Mouse (Mus musculus): ENCODE measurements around the gene Olfm2. TPM values are rescaled to one million over a fixed set of nuclear protein-coding genes. Genes with fewer than 3 reads are reported as not detected.

Gene Olfm2
- polyA plus RNA-seq, 1 experiment: not detected

GRCm38 (mm10) chr9:20762197-20762961 is 16.2 kb upstream of the Olfm2 start:
- Histone ChIP-seq H3K36me3 (ENCODE audit: control insufficient read depth) (no peaks in the 10 kb centered on the region), H3K4me3 (replicated peaks) (no peak overlapping the region), H3K9me3 (ENCODE audit: control insufficient read depth, low read length) (no peaks in the 10 kb centered on the region), H3K27me3 (ENCODE audit: control insufficient read depth) (peaks cover 35% of the 10 kb centered on the region), H3K4me1 (ENCODE audit: control insufficient read depth) (peaks cover 19% of the 10 kb centered on the region)
- TF ChIP-seq GATA1 (IDR thresholded peaks at IDR 0.05; ENCODE audit: low read length) (no peak), TAL1 (IDR thresholded peaks at IDR 0.05; ENCODE audit: low read length) (no peak)

DNA sequence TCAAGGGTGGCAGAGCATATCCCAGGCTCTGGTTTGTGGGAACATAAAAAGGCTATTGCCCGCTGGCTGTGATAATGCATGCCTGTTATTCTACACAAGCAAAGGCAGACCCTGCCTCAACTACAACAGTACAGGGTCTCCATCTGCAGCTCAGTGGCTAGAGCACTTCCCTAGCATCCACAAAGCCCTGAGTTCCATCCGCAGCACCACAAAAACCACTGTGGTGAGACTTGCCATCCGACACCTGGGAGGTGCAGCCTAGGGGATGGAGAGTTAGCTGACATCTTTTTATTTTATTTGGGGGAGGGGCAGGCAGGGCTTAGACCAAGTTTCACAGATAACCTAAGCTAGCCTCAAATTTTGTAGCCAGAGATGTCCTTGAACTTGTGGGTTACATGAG is 15.2 kb upstream of the Olfm2 start:
- TF ChIP-seq TAL1 (IDR thresholded peaks at IDR 0.05; ENCODE audit: low read length) (no peak), GATA1 (IDR thresholded peaks at IDR 0.05; ENCODE audit: low read length) (no peak)
- no peak overlapping the region for H3K4me3 ChIP-seq (replicated peaks)
- peaks cover 29% of the 10 kb centered on the region for H3K4me1 ChIP-seq (ENCODE audit: control insufficient read depth)
- peaks cover 33% of the 10 kb centered on the region for H3K27me3 ChIP-seq (ENCODE audit: control insufficient read depth)
- H3K36me3 ChIP-seq (ENCODE audit: control insufficient read depth): no peaks in the 10 kb centered on the region
- H3K9me3 ChIP-seq (ENCODE audit: control insufficient read depth, low read length): no peaks in the 10 kb centered on the region

- peaks cover 33% of the 10 kb centered on the region for H3K27me3 ChIP-seq (ENCODE audit: control insufficient read depth)
- H3K36me3 ChIP-seq (ENCODE audit: control insufficient read depth): no peaks in the 10 kb centered on the region
- H3K4me1 ChIP-seq (ENCODE audit: control insufficient read depth): peaks cover 35% of the 10 kb centered on the region
- H3K4me3 ChIP-seq (replicated peaks): no peak overlapping the region
- no peaks in the 10 kb centered on the region for H3K9me3 ChIP-seq (ENCODE audit: control insufficient read depth, low read length)
- TF ChIP-seq TAL1 (IDR thresholded peaks at IDR 0.05; ENCODE audit: low read length) (no peak), GATA1 (IDR thresholded peaks at IDR 0.05; ENCODE audit: low read length) (no peak)
These were observed 14.7 kb upstream of the Olfm2 start for GRCm38 (mm10) chr9:20760813-20761212.

DNA sequence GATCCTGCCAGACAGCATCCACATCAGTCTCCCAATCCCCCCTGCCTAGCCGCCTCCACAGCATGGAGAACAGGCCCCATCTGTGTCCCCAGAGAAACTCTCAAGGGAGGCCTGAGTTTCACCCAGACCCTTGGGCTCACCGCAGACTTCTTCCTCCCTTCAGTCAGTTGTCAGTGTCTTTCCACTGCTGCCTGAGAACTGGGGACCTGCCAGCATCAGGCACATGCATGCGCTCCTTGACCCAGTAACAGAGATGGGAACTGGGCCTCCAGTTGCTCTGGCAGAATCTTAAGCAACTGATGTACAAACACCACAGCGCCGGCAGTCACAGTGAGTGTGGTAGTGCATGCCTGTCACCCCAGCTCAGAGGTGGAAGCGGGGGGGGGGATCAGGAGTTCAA is 12.7 kb upstream of the Olfm2 start:
- Histone ChIP-seq H3K36me3 (ENCODE audit: control insufficient read depth) (no peaks in the 10 kb centered on the region), H3K27me3 (ENCODE audit: control insufficient read depth) (peaks cover 33% of the 10 kb centered on the region), H3K9me3 (ENCODE audit: control insufficient read depth, low read length) (no peaks in the 10 kb centered on the region), H3K4me3 (replicated peaks) (no peak overlapping the region), H3K4me1 (ENCODE audit: control insufficient read depth) (peaks cover 45% of the 10 kb centered on the region)
- no peak for TF ChIP-seq GATA1 (IDR thresholded peaks at IDR 0.05; ENCODE audit: low read length)
- no peak for TF ChIP-seq TAL1 (IDR thresholded peaks at IDR 0.05; ENCODE audit: low read length)

GRCm38 (mm10) chr9:20758243-20758642 is 12.1 kb upstream of the Olfm2 start:
- H3K9me3 ChIP-seq (ENCODE audit: control insufficient read depth, low read length): no peaks in the 10 kb centered on the region
- no peak overlapping the region for H3K4me3 ChIP-seq (replicated peaks)
- peaks cover 45% of the 10 kb centered on the region for H3K4me1 ChIP-seq (ENCODE audit: control insufficient read depth)
- H3K36me3 ChIP-seq (ENCODE audit: control insufficient read depth): no peaks in the 10 kb centered on the region
- H3K27me3 ChIP-seq (ENCODE audit: control insufficient read depth): peaks cover 33% of the 10 kb centered on the region
- TF ChIP-seq TAL1 (IDR thresholded peaks at IDR 0.05; ENCODE audit: low read length): no peak
- TF ChIP-seq GATA1 (IDR thresholded peaks at IDR 0.05; ENCODE audit: low read length): no peak

GRCm38 (mm10) chr9:20757087-20757955 is 11.2 kb upstream of the Olfm2 start:
- Histone ChIP-seq H3K36me3 (ENCODE audit: control insufficient read depth) (no peaks in the 10 kb centered on the region), H3K4me3 (replicated peaks) (no peak overlapping the region), H3K27me3 (ENCODE audit: control insufficient read depth) (peaks cover 31% of the 10 kb centered on the region), H3K9me3 (ENCODE audit: control insufficient read depth, low read length) (no peaks in the 10 kb centered on the region), H3K4me1 (ENCODE audit: control insufficient read depth) (peaks cover 45% of the 10 kb centered on the region)
- TF ChIP-seq TAL1 (IDR thresholded peaks at IDR 0.05; ENCODE audit: low read length) (0 out of 3 replicates have a peak, but pooled peaks have one; percentile 30), GATA1 (IDR thresholded peaks at IDR 0.05; ENCODE audit: low read length) (peak; percentile 28; the same call in 1 of the 2 replicates)

GRCm38 (mm10) chr9:20756081-20756700 is 10.0 kb upstream of the Olfm2 start:
- Histone ChIP-seq H3K9me3 (ENCODE audit: control insufficient read depth, low read length) (no peaks in the 10 kb centered on the region), H3K36me3 (ENCODE audit: control insufficient read depth) (no peaks in the 10 kb centered on the region), H3K27me3 (ENCODE audit: control insufficient read depth) (peaks cover 20% of the 10 kb centered on the region), H3K4me1 (ENCODE audit: control insufficient read depth) (peaks cover 45% of the 10 kb centered on the region), H3K4me3 (replicated peaks) (no peak overlapping the region)
- no peak for TF ChIP-seq TAL1 (IDR thresholded peaks at IDR 0.05; ENCODE audit: low read length)
- no peak for TF ChIP-seq GATA1 (IDR thresholded peaks at IDR 0.05; ENCODE audit: low read length)

DNA sequence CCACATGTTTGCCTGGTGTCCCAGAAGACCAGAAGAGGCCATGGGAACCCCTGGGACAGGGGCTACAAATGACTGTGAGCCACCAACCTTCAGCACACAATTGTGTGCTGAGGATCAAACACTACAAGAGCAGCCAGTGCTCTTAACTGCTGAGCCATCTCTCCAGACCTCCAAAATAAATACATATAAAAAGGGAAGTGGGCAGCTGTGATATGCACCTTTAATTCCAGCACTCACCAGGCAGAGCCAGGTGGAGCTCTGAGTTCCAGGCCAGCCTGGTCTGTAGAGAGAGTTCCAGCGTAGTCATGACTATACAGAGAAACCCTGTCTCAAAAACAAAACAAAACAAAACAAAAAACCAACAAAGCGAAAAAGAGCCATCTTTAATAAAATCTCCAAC is 8.2 kb upstream of the Olfm2 start:
- H3K36me3 ChIP-seq (ENCODE audit: control insufficient read depth): no peaks in the 10 kb centered on the region
- H3K4me3 ChIP-seq (replicated peaks): no peak overlapping the region
- H3K4me1 ChIP-seq (ENCODE audit: control insufficient read depth): peaks cover 44% of the 10 kb centered on the region
- TF ChIP-seq GATA1 (IDR thresholded peaks at IDR 0.05; ENCODE audit: low read length): no peak
- no peak for TF ChIP-seq TAL1 (IDR thresholded peaks at IDR 0.05; ENCODE audit: low read length)
- no peaks in the 10 kb centered on the region for H3K9me3 ChIP-seq (ENCODE audit: control insufficient read depth, low read length)
- peaks cover 6% of the 10 kb centered on the region for H3K27me3 ChIP-seq (ENCODE audit: control insufficient read depth)

All from erythroblast, embryonic 14.5 days (primary cell).